Comparison of ENCODE assay signal across 13 mouse cellular contexts in the genomic region with DNA sequence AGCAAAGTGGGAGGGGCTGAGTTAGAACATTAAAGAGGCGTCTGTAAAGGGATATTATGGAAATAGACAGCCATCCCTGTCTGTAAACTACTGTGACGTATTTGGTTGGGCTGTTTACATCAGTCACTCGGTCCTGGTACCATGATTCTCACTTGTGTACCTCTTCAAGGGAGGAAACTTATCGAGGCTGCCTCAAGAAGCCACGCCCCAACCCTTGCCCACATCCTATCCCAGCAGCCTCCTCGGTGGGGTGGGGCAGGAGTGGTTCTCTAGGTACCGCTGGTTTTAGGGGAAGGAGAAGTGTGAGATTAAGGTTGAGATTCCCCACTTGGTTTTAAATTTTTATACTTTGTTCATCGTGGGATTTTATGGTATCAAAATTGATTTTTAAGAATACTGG.
"Had no signal": no experiment of that assay in that cellular context is flagged by ENCODE, and none has a peak within 500 bp of the region (broad histone marks: within the 10 kb centered on the region; RNA-seq: fewer than 3 reads in every experiment).

No protein-coding gene starts in this region.

- ATAC-seq: lung, postnatal 0 days; midbrain, embryonic 16.5 days had no signal

- DNase-seq: kidney, adult 8-10 months; kidney, postnatal 25 days; layer of hippocampus, adult 9-11 months; layer of hippocampus, postnatal 36 days; lung, adult 2 months; lung, postnatal 36 days; retina, postnatal 1 day; right cerebral cortex, postnatal 4 days; spleen, adult 18-20 months; thymus, adult 2 months; thymus, postnatal 36 days had no signal
